Mouse (Mus musculus) embryo, embryonic 9.5 days (tissue): ENCODE results near the gene Ripor3.

Experiments used
- DNase-seq: peaks from one replicate; pipeline ENCODE4 v3.0.0-alpha.2; 2017; ENCODE audit errors: extremely low spot score

The Ripor3 gene

DNA sequence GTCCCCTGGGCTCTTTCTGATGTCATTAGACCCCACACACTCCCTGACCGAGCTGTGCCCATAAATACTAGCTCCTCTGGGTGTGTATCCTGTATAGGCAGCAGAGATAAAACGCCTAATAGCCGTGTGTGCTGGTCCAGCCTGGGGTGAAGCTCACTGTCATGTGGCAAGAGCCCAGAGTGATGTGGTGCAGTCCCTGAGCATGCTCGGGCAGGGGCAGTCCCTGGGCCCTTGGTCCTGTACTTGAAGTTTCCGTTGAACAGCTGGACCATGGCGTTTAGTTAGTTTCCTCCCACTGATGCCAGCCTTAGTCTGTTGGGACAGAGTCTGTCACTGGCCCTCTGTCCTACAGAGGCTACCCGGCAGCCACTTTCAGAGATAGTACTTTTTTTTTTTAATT lies 55.5 kb downstream of the Ripor3 start:
- DNase-seq = no peak

DNA sequence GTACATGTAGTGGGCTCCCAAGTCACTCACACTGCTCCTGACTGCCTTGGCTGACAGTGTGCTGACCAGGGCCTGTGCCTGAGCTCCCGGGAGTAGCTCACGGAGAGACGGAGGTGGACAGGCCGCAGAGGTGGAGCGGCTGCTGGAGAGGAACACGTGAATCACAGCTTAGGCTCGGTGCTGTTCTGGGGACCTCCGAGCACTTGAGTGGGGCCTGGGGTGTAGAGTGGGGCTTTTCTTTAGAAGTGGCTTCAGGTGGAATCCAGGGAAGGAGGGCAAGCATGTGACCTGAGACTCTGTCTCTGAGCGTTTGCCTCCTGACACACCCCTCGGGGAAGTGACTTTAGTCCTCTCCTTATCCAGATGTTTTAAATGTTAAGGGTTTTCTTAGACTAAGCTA lies 56.6 kb downstream of the Ripor3 start:
- DNase-seq = no peak

DNA sequence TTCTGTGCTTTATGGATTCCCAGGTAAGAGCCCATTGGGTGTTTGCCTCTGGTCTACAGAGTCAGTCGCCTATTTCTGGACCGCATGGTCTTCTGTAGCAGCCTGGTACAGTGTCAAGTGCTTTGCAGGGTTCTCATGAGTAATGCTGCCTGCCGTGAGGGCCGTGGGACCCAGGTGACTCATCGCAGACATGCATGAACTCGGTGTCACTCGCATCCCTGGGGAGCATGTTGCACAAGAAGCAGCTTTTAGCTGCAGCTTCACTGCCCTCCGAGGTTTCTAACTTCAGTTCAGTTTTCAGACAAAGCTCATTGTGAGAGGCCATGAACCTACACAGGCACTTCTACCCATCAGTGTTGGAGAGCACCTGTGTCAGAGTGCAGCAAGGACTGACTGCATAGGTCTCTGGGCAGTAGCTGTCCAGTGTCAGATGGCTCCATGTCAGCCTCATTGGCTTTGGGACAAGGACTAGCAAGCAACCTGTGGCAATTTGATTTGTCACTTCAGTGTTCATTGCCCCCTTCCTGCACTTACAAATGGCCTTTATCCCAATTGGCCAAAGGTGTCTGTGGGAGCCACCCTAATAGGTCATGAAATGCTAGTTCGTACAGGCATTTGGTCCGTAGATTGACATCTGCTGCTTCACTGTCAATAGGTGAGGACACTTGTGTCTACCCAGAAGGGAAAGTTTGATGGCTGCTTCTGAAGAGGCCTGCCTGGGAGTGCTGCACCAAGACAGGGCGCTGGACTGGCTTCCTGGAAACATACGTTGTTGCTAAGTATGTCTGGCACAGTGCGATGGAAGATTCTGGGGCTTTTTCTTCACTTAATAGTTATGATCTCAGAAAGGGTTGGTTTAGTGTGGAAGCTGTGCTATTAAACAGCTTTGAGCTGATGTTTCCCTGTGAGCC lies 58.9 kb downstream of the Ripor3 start:
- DNase-seq = no peak

GRCm38 (mm10) chr2:167950681-167951080 lies 59.7 kb downstream of the Ripor3 start:
- DNase-seq = no peak

DNA sequence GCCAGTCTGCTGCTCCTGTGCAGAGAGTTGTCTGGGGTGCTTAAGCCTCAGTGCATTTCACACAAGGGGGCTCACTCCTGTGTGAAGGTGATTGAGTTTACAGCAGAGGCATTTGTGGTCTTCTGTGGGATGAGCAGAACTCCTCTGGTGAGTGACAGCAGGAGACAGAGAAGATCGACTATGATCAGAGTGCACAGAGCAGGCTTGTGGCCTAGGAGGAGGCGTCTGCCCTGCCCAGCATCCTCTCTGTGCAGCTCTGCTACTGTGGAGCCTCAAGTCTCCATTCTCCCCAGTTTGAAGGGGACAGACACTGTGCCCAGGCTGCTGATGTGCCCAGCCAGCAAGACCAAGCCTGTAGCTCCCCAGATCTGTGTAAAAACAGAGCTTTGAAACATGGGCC lies 60.6 kb downstream of the Ripor3 start:
- DNase-seq = no peak

DNA sequence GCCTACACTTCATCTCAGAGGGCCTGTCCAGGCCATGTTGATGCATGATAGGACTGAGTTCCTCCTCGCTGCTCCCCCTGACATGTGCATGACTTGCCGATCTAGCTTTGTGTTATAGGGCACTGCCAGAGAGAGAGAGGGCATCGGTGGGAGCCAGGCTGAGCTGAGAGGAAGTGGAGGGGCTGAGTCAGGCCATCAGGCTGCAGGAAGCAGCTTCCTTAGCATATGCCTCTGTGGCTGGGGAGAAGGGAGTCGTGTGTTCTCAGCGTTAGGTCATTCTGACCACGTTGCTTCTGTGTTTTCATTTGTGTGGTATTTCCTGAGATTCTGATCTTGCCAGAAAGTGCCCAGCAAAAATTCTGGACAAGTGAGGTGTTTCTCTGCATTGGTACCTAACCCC lies 61.2 kb downstream of the Ripor3 start:
- no peak for DNase-seq

DNA sequence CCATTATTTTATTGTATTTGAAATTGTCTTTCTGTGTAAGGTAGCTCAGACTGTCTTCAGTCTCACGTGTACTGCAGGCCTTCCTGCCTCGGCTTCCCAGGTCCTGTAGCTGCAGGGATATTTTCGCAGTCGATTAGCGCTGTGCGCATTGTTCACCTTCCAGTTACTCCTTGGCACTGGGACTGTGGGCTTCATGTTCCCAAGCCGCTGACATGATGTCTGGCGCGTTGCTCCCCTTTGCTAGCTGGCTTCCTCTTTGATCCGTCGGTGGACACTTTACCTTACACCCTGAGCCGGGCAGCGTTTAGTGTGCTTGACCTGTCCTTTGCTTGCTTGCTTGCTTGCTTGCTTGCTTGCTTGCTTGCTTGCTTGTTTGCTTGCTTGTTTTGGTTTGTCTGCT lies 61.9 kb downstream of the Ripor3 start:
- DNase-seq = no peak

- no peak for DNase-seq
These were observed 62.4 kb downstream of the Ripor3 start for GRCm38 (mm10) chr2:167948047-167948446.

DNA sequence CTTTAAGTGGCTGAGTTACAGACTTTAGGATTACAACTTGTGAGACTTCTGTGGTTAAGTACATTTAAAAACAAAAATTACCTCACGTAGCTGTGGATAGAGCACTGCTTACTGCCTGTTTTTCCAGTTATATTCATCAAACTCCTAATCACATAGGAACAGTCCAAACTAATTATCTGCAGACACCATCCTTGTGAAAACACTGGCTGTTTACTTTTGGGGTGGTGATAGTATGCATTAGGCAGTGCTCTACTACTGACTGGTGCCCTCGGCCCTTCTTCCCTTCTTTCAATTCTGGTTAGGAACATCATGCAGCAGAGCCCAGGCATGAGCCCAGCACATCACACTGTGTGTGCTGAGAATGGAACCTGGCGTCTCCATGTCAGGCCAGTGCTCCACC lies 63.2 kb downstream of the Ripor3 start:
- DNase-seq = no peak

- no peak for DNase-seq
These were observed 65.0 kb downstream of the Ripor3 start for GRCm38 (mm10) chr2:167945451-167945850.

DNA sequence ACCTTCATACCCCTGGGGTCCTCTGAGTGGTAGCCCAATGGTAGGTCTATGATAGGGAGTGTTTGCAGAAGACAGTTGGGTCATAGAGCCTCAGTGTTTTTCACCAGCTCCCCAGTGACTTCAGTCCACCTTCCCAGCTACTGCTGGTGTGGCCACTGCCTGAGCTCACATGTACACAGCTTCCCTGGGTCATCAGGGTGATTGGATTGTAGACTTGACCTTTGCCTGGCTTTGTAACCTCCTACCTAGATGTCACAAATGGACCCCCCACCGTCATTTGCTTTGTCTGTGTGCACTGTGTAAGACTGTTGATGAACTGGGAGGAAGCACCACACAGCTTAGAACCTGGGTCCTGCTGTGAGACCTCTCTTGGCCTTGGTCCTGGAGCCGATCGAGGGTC lies 66.2 kb downstream of the Ripor3 start:
- no peak for DNase-seq

DNA sequence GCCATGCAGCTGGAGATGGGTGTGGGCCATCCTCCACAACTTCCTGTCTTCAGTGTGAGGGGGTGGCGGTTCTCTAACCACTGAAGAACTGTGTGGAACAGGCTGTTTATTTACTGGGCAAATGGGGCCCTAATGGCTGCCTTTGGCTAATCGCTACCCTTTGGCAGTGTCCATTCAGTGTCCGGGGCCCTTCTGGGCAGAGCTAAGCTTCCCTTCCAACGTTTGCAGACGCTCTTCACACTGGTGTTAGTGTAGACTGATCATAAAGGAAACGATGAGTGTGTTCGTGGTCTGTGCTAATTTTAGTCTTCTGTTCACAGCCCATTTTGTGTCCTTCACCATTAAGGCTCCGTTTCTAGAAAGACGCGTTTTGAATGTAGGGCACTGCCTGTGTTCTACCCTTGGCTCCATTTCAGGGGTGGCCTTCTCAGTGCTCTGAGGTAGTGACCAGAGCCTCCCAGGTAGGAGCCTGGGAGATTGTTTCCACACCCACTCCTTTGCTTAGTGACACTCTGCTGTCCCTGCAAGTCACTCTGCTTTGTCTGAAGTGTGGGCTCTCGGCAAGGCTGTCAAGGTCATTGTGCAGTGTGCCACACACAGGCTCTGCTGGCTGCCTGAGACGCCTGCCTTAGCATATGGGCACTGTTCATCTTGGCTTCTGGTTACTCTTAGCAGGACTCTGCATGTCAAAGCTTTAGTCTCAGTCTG lies 67.3 kb downstream of the Ripor3 start:
- DNase-seq = no peak

DNA sequence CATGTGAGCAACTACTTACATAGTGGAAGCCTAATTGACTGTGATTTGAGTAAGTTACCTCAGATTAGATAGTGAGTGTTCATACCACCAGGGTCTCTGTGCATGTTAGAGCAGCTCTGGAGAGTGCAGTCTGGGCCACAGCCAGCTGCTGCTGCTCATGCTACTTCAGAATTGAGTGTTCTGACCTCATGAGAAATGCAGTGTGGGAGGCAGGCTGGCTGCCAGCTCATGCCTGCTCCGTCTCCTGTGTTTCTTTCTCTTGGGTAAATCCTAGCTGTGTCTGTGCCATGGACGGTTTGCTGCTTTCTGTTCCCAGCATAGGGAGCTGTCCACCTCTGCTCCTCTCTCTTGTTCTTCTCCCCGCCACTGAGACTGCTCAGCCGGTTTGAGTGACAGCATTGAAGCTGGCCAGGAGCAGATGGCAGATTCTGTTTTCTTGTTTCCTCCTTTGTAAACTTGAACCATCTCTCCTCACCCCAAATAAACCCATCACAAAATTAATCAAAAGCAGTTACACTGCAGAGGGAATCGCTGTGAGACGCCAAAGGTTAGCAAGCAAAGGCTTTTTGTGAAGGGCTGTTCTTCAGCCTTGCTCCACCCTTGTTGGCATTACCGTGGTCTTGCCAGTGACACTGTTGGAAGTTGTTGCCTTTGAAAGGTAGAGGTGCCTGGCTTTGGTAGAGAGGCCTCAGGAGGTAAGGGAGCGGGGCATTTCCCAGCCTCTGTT lies 68.1 kb downstream of the Ripor3 start:
- no peak for DNase-seq

GRCm38 (mm10) chr2:167941745-167942176 lies 68.7 kb downstream of the Ripor3 start:
- DNase-seq = no peak

- no peak for DNase-seq
These were observed 69.1 kb downstream of the Ripor3 start for GRCm38 (mm10) chr2:167941320-167941719.

DNA sequence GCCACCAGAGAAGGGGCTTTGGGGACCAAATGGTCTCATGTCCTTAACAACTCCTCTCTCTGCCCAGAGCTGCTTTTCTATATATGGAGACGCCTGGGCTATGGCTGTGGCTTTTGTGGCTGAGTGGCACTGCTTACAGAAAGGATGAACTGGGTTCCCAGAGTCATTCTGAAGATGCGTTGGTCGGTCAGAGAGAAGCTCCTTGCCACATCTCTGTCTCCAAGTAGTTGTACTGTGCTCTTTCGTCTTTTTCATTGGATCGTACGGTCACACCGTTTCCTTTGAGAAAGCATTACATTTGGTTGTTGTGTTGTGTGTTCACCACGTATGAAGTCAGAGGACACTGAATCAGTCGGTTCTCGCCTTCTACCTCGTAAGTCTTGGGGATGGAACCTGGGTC lies 69.8 kb downstream of the Ripor3 start:
- DNase-seq = no peak

DNA sequence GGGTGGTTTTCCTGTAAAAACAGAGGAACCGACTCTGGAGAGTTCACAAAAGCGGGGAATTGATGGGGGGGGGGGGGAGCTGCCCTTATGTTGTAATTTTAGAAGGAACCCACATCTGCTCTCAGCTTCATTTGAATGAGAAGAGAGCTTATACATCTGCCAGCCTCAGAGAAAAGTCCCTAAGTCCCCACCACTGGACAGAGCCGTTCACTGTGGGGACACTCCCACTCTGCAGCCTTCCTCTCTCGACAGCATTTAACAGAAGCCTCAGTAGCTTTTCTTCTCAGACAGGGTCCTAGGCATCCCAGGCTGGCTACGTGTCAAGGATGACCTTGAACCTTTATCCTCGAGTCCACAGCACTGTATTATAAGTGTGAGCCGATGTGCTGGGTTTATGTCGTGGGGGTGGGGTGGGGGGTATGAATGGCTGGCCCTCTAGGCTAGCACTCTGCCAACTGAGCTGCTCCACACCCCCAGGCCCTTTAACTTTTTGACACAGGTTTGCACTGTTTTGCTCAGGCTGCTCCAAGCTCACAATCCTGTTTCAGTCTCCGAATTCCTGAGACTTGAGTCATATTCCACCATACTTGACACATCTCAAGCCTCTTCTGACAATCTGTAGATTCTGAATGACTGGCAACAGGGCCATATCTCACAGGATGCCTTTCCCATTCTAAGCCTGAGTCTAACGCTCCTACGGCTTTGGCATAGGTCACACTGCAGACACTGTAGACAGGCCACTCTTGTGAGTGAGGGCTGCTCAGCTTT lies 70.6 kb downstream of the Ripor3 start:
- DNase-seq = no peak

- no peak for DNase-seq
These were observed 71.2 kb downstream of the Ripor3 start for GRCm38 (mm10) chr2:167939204-167939603.

GRCm38 (mm10) chr2:167938786-167939185 lies 71.6 kb downstream of the Ripor3 start:
- no peak for DNase-seq

- DNase-seq = no peak
These were observed 74.5 kb downstream of the Ripor3 start for GRCm38 (mm10) chr2:167935956-167936355.

DNA sequence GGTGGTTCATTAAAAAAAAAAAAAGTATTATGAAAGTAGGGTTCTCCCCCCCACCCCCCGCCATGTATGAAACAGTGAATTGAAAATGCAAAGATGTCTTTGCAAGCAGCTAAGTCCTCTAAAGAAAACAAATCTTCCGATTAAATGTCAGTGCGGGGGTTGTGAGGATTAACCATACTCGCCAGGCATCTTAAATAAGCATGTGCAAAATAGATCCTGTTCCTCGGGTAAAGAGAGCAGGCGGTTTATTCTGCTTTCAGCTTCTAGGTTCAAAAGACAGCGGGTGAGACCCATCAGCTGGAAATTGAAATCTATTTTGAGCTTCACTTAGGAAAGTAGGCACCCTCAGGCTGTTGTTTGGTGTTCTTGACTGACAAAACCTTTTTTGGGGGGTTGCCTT lies 77.0 kb downstream of the Ripor3 start:
- DNase-seq = no peak
